Mouse (Mus musculus): ENCODE data around the gene Ssna1. TPM values are rescaled to one million over a fixed set of nuclear protein-coding genes. Genes with fewer than 3 reads are reported as not detected.
A peak's percentile ranks its signal among the peaks of the same experiment; 100 is the strongest.

Gene Ssna1
- total and polyA plus RNA-seq, 3 experiments = 47.0 to 237 (median 100) TPM

DNA sequence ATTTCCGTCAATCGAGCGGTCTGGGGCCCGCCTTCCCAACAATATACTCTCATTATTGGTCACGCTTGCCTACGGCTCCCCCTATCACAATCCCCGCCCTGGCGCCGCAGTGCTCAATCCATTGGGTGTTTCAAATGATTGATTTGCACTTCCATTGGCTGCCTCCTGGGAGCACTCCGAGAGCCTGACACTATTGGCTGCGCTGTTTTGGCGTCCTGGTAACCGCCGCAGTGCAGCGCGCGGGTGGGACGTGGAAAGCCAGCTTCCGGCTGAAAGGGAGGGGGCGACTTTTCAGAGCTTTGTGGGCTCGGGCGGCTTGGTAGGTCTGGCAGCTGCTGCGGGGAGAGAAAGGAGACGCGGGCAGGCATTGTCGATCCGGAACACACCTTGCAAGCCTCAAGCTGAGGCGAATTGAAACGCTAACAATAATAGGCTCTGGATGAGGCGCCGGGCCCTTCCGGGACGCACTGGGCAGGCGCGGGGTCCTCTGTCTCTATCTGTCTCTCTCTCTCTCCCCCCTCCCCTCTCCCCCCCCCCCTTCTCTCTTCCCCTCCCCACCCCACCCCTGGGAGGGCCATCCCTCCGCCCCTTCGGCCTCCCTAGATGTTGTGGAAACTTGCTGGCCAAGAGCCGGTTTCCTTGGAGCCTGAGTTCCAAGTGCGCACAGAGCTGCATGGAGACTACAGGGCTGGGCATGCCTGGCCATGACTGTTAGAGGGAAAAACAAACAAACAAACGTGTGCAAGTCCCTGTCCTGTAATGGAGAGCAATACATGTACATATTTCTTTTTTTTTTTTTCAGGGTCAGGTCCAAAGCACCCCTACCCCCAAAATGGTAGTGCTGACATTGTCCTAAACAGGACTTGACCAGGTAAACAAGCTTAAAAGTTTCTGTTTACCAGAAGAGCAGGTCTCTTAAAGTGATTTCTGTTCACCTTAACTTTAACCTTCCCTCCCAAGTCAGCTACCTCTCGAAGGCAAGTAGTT, 47.2 kb downstream of the Ssna1 start:
- H3K9me3 ChIP-seq (replicated peaks) = no peaks in the 10 kb centered on the region
- peaks cover 34% of the 10 kb centered on the region for H3K36me3 ChIP-seq (replicated peaks)
- TF ChIP-seq GATA2 (IDR thresholded peaks at IDR 0.05; ENCODE audit: borderline replicate concordance, low read depth, low read length) (no peak), GATA1 (IDR thresholded peaks at IDR 0.05; ENCODE audit: borderline replicate concordance, low read length) (no peak)
- DNase-seq (ENCODE audit: low spot score) (peak; percentile 99), ATAC-seq (ENCODE audit: extremely low read depth, insufficient number of reproducible peaks, low FRiP score, poor library complexity, severe bottlenecking) (peak; percentile 86)
- H3K27me3 ChIP-seq (ENCODE audit: insufficient read depth, low read length) = peaks cover 1% of the 10 kb centered on the region; the same call in 1 of the 2 replicates
- H3K4me3 ChIP-seq (ENCODE audit: low read depth, low read length) = peak overlapping the region; percentile 93
- H3K4me1 ChIP-seq (ENCODE audit: insufficient read depth, low read depth, low read length) = peaks cover 59% of the 10 kb centered on the region

DNA sequence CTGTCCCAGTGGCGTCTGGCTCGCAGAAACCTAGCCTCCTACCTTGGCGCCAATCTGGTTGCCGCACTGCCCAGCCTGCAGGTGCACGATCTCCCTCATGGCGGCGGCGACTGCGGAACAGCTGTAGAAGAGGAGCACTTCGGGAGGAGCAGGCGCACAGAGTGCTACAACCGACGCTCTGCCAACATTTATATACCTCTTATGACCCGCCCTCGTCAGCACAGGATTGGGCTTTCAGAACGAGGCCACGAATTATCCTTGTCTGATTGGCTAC, 47.8 kb downstream of the Ssna1 start, which contains the start of gene Tubb4b:
Tubb4b (minus strand) TSS at position 211 of the 274 bp plus-strand sequence.
- Histone ChIP-seq H3K4me3 (ENCODE audit: low read depth, low read length) (peak within 1 kb of the TSS; percentile 93), H3K27me3 (ENCODE audit: insufficient read depth, low read length) (no peaks in the 10 kb centered on the region), H3K9me3 (replicated peaks) (no peaks in the 10 kb centered on the region), H3K36me3 (replicated peaks) (peaks cover 34% of the 10 kb centered on the region), H3K4me1 (ENCODE audit: insufficient read depth, low read depth, low read length) (peaks cover 53% of the 10 kb centered on the region)
- DNase-seq (ENCODE audit: low spot score) (no peak), ATAC-seq (ENCODE audit: extremely low read depth, insufficient number of reproducible peaks, low FRiP score, poor library complexity, severe bottlenecking) (no peak)
- TF ChIP-seq POLR2AphosphoS5 (IDR thresholded peaks at IDR 0.05; ENCODE audit: insufficient replicate concordance, low read depth, low read length) = peak; percentile 99
- no peak for TF ChIP-seq GATA1 (IDR thresholded peaks at IDR 0.05; ENCODE audit: borderline replicate concordance, low read length)

GRCm38 (mm10) chr2:25223681-25224491, 48.4 kb downstream of the Ssna1 start:
- no peak for ATAC-seq (ENCODE audit: extremely low read depth, insufficient number of reproducible peaks, low FRiP score, poor library complexity, severe bottlenecking)
- peaks cover 47% of the 10 kb centered on the region for H3K4me1 ChIP-seq (ENCODE audit: insufficient read depth, low read depth, low read length)
- TF ChIP-seq CTCF (IDR thresholded peaks at IDR 0.05; ENCODE audit: low read depth, low read length) (no peak), GATA2 (IDR thresholded peaks at IDR 0.05; ENCODE audit: borderline replicate concordance, low read depth, low read length) (no peak), POLR2AphosphoS5 (IDR thresholded peaks at IDR 0.05; ENCODE audit: insufficient replicate concordance, low read depth, low read length) (no peak)
- H3K27me3 ChIP-seq (ENCODE audit: insufficient read depth, low read length) = no peaks in the 10 kb centered on the region
- peak overlapping the region; percentile 93 for H3K4me3 ChIP-seq (ENCODE audit: low read depth, low read length)
- peaks cover 34% of the 10 kb centered on the region for H3K36me3 ChIP-seq (replicated peaks)
- no peaks in the 10 kb centered on the region for H3K9me3 ChIP-seq (replicated peaks)
- DNase-seq (ENCODE audit: low spot score) = peak; percentile 91

- TF ChIP-seq POLR2AphosphoS5 (IDR thresholded peaks at IDR 0.05; ENCODE audit: insufficient replicate concordance, low read depth, low read length) (peak; percentile 89; the same call in 1 of the 2 replicates), TAL1 (conservative IDR thresholded peaks at IDR 0.05; ENCODE audit: low read depth, low read length) (no peak), GATA2 (IDR thresholded peaks at IDR 0.05; ENCODE audit: borderline replicate concordance, low read depth, low read length) (no peak), CTCF (IDR thresholded peaks at IDR 0.05; ENCODE audit: low read depth, low read length) (no peak), GATA1 (IDR thresholded peaks at IDR 0.05; ENCODE audit: borderline replicate concordance, low read length) (no peak)
- H3K4me1 ChIP-seq (ENCODE audit: insufficient read depth, low read depth, low read length) = peaks cover 24% of the 10 kb centered on the region
- H3K4me3 ChIP-seq (ENCODE audit: low read depth, low read length) = no peak overlapping the region
- no peaks in the 10 kb centered on the region for H3K9me3 ChIP-seq (replicated peaks)
- DNase-seq (ENCODE audit: low spot score) (no peak), ATAC-seq (ENCODE audit: extremely low read depth, insufficient number of reproducible peaks, low FRiP score, poor library complexity, severe bottlenecking) (no peak)
- peaks cover 30% of the 10 kb centered on the region for H3K36me3 ChIP-seq (replicated peaks)
- H3K27me3 ChIP-seq (ENCODE audit: insufficient read depth, low read length) = 0 out of 2 replicates have a peak, but pooled peaks cover 3% of the 10 kb centered on the region
Observed at GRCm38 (mm10) chr2:25221331-25221772, 50.9 kb downstream of the Ssna1 start.

Other genes with a start within 250 kb of the Ssna1 start
Only the 20 nearest of the 34 such genes appear.
- gene Nrarp, start 91.7 kb downstream of the Ssna1 start, total RNA-seq (2014; fragmentation: Nextera tagmentation) = not detected in 2 replicates
- gene Nrarp, start 91.7 kb downstream of the Ssna1 start, total RNA-seq (2017) = 0.16 TPM in 1 of 2 replicates, not detected in the other
- gene Nrarp, start 91.7 kb downstream of the Ssna1 start, polyA plus RNA-seq (2012) = not detected in 2 replicates
- gene Tor4a, start 75.6 kb downstream of the Ssna1 start, total RNA-seq (2014; fragmentation: Nextera tagmentation) = 13.3 and 17.2 TPM in 2 replicates
- 33.2 and 33.8 TPM in 2 replicates for gene Tor4a, start 75.6 kb downstream of the Ssna1 start, total RNA-seq (2017)
- 10.8 and 12.3 TPM in 2 replicates for gene Tor4a, start 75.6 kb downstream of the Ssna1 start, polyA plus RNA-seq (2012)
- 30.6 and 80.7 TPM in 2 replicates for gene Nelfb, start 60.9 kb downstream of the Ssna1 start, total RNA-seq (2014; fragmentation: Nextera tagmentation)
- gene Nelfb, start 60.9 kb downstream of the Ssna1 start, total RNA-seq (2017) = 54.6 and 60.9 TPM in 2 replicates
- gene Nelfb, start 60.9 kb downstream of the Ssna1 start, polyA plus RNA-seq (2012) = 26.9 and 27.0 TPM in 2 replicates
- gene Stpg3, start 57.8 kb downstream of the Ssna1 start, total RNA-seq (2014; fragmentation: Nextera tagmentation) = not detected in 2 replicates
- gene Stpg3, start 57.8 kb downstream of the Ssna1 start, total RNA-seq (2017) = not detected in 2 replicates
- not detected in 2 replicates for gene Stpg3, start 57.8 kb downstream of the Ssna1 start, polyA plus RNA-seq (2012)
- not detected in 2 replicates for gene Fam166a, start 53.7 kb downstream of the Ssna1 start, total RNA-seq (2014; fragmentation: Nextera tagmentation)
- not detected in 2 replicates for gene Fam166a, start 53.7 kb downstream of the Ssna1 start, total RNA-seq (2017)
- 0.20 TPM in 1 of 2 replicates, not detected in the other for gene Fam166a, start 53.7 kb downstream of the Ssna1 start, polyA plus RNA-seq (2012)
- 367 and 427 TPM in 2 replicates for gene Tubb4b, start 47.7 kb downstream of the Ssna1 start, total RNA-seq (2014; fragmentation: Nextera tagmentation)
- gene Tubb4b, start 47.7 kb downstream of the Ssna1 start, total RNA-seq (2017) = 799 and 1,022 TPM in 2 replicates
- 414 and 639 TPM in 2 replicates for gene Tubb4b, start 47.7 kb downstream of the Ssna1 start, polyA plus RNA-seq (2012)
- 0.63 TPM in 1 of 2 replicates, not detected in the other for gene Slc34a3, start 38.1 kb downstream of the Ssna1 start, total RNA-seq (2014; fragmentation: Nextera tagmentation)
- gene Slc34a3, start 38.1 kb downstream of the Ssna1 start, total RNA-seq (2017) = not detected in 2 replicates
- 0.91 and 0.95 TPM in 2 replicates for gene Slc34a3, start 38.1 kb downstream of the Ssna1 start, polyA plus RNA-seq (2012)
- not detected in 2 replicates for gene Rnf224, start 35.7 kb downstream of the Ssna1 start, total RNA-seq (2014; fragmentation: Nextera tagmentation)
- 0.35 and 0.66 TPM in 2 replicates for gene Rnf224, start 35.7 kb downstream of the Ssna1 start, total RNA-seq (2017)
- gene Rnf224, start 35.7 kb downstream of the Ssna1 start, polyA plus RNA-seq (2012) = 0.09 and 0.13 TPM in 2 replicates
- gene Rnf208, start 30.2 kb downstream of the Ssna1 start, total RNA-seq (2014; fragmentation: Nextera tagmentation) = 14.7 and 18.4 TPM in 2 replicates
- 0.22 and 0.41 TPM in 2 replicates for gene Rnf208, start 30.2 kb downstream of the Ssna1 start, total RNA-seq (2017)
- gene Rnf208, start 30.2 kb downstream of the Ssna1 start, polyA plus RNA-seq (2012) = 54.7 and 72.0 TPM in 2 replicates
- gene Cysrt1, start 30.0 kb downstream of the Ssna1 start, total RNA-seq (2014; fragmentation: Nextera tagmentation) = not detected in 2 replicates
- gene Cysrt1, start 30.0 kb downstream of the Ssna1 start, total RNA-seq (2017) = not detected in 2 replicates
- gene Cysrt1, start 30.0 kb downstream of the Ssna1 start, polyA plus RNA-seq (2012) = not detected in 2 replicates
- 5.6 and 6.3 TPM in 2 replicates for gene AL732309.1, start 25.6 kb downstream of the Ssna1 start, total RNA-seq (2014; fragmentation: Nextera tagmentation)
- gene AL732309.1, start 25.6 kb downstream of the Ssna1 start, total RNA-seq (2017) = 2.6 and 4.2 TPM in 2 replicates
- gene AL732309.1, start 25.6 kb downstream of the Ssna1 start, polyA plus RNA-seq (2012) = 1.4 TPM in 1 of 2 replicates, not detected in the other
- 13.7 and 14.6 TPM in 2 replicates for gene Tmem203, start 17.0 kb downstream of the Ssna1 start, total RNA-seq (2014; fragmentation: Nextera tagmentation)
- 15.5 and 17.1 TPM in 2 replicates for gene Tmem203, start 17.0 kb downstream of the Ssna1 start, total RNA-seq (2017)
- gene Tmem203, start 17.0 kb downstream of the Ssna1 start, polyA plus RNA-seq (2012) = 7.8 and 10.0 TPM in 2 replicates
- 13.6 and 22.0 TPM in 2 replicates for gene Tprn, start 9.8 kb downstream of the Ssna1 start, total RNA-seq (2014; fragmentation: Nextera tagmentation)
- gene Tprn, start 9.8 kb downstream of the Ssna1 start, total RNA-seq (2017) = 8.1 and 10.0 TPM in 2 replicates
- gene Tprn, start 9.8 kb downstream of the Ssna1 start, polyA plus RNA-seq (2012) = 51.5 and 52.8 TPM in 2 replicates
- gene Anapc2, start within 50 bp of the Ssna1 start, total RNA-seq (2014; fragmentation: Nextera tagmentation) = 39.5 and 50.3 TPM in 2 replicates
- gene Anapc2, start within 50 bp of the Ssna1 start, total RNA-seq (2017) = 19.7 and 24.4 TPM in 2 replicates
- 23.0 and 25.3 TPM in 2 replicates for gene Anapc2, start within 50 bp of the Ssna1 start, polyA plus RNA-seq (2012)
- gene Tmem210, start 15.7 kb upstream of the Ssna1 start, total RNA-seq (2014; fragmentation: Nextera tagmentation) = not detected in 2 replicates
- gene Tmem210, start 15.7 kb upstream of the Ssna1 start, total RNA-seq (2017) = not detected in 2 replicates
- not detected in 2 replicates for gene Tmem210, start 15.7 kb upstream of the Ssna1 start, polyA plus RNA-seq (2012)
- gene Lrrc26, start 17.5 kb upstream of the Ssna1 start, total RNA-seq (2014; fragmentation: Nextera tagmentation) = not detected in 2 replicates
- gene Lrrc26, start 17.5 kb upstream of the Ssna1 start, total RNA-seq (2017) = not detected in 2 replicates
- gene Lrrc26, start 17.5 kb upstream of the Ssna1 start, polyA plus RNA-seq (2012) = not detected in 2 replicates
- gene Grin1, start 46.7 kb upstream of the Ssna1 start, total RNA-seq (2014; fragmentation: Nextera tagmentation) = 1.7 TPM in 1 of 2 replicates, not detected in the other
- gene Grin1, start 46.7 kb upstream of the Ssna1 start, total RNA-seq (2017) = 0.17 and 0.33 TPM in 2 replicates
- gene Grin1, start 46.7 kb upstream of the Ssna1 start, polyA plus RNA-seq (2012) = 0.68 and 0.73 TPM in 2 replicates
- gene Man1b1, start 59.9 kb upstream of the Ssna1 start, total RNA-seq (2014; fragmentation: Nextera tagmentation) = 38.3 and 47.0 TPM in 2 replicates
- gene Man1b1, start 59.9 kb upstream of the Ssna1 start, total RNA-seq (2017) = 45.3 and 57.2 TPM in 2 replicates
- 9.9 and 18.0 TPM in 2 replicates for gene Man1b1, start 59.9 kb upstream of the Ssna1 start, polyA plus RNA-seq (2012)
- 5.5 and 8.6 TPM in 2 replicates for gene Dpp7, start 83.9 kb upstream of the Ssna1 start, total RNA-seq (2014; fragmentation: Nextera tagmentation)
- gene Dpp7, start 83.9 kb upstream of the Ssna1 start, total RNA-seq (2017) = 71.4 and 95.5 TPM in 2 replicates
- 4.5 and 7.7 TPM in 2 replicates for gene Dpp7, start 83.9 kb upstream of the Ssna1 start, polyA plus RNA-seq (2012)
- gene Uap1l1, start 93.2 kb upstream of the Ssna1 start, total RNA-seq (2014; fragmentation: Nextera tagmentation) = 51.2 and 53.9 TPM in 2 replicates
- 56.4 and 118 TPM in 2 replicates for gene Uap1l1, start 93.2 kb upstream of the Ssna1 start, total RNA-seq (2017)
- 21.0 and 22.8 TPM in 2 replicates for gene Uap1l1, start 93.2 kb upstream of the Ssna1 start, polyA plus RNA-seq (2012)

All from G1E (cell line).